Mouse (Mus musculus): ENCODE results near the gene Tcf19. TPM values are rescaled to one million over a fixed set of nuclear protein-coding genes. Genes with fewer than 3 reads are reported as not detected.
"Not testable (repeated sequence)": the region's sequence is repeated elsewhere in the genome, so short reads cannot be mapped to it uniquely, and the experiment has no call there.

Gene Tcf19
- polyA plus RNA-seq, 1 experiment: 8.1 TPM

- TF ChIP-seq CTCF (IDR thresholded peaks at IDR 0.05; ENCODE audit: extremely low read depth, insufficient read length, insufficient replicate concordance, low read depth, low read length): no peak
- TF ChIP-seq POLR2A (IDR thresholded peaks at IDR 0.05; ENCODE audit: low read depth, low read length): no peak
- WGBS: 90% methylated on average over 2 of the region's 2 CpGs
- no peaks in the 10 kb centered on the region for H3K27me3 ChIP-seq (ENCODE audit: control insufficient read depth, insufficient read depth, low read length)
- no peak overlapping the region for H3K27ac ChIP-seq (ENCODE audit: insufficient read depth, low read depth, low read length)
- no peak overlapping the region for H3K4me3 ChIP-seq (ENCODE audit: low read depth, low read length)
- no peaks in the 10 kb centered on the region for H3K4me1 ChIP-seq (ENCODE audit: control insufficient read depth, insufficient read depth, insufficient read length, low read length)
- H3K36me3 ChIP-seq (ENCODE audit: control insufficient read depth, insufficient read depth, low read length): no peaks in the 10 kb centered on the region
These were observed 28.6 kb downstream of the Tcf19 start for GRCm38 (mm10) chr17:35488041-35488440.

GRCm38 (mm10) chr17:35486726-35487125 is 29.9 kb downstream of the Tcf19 start:
- H3K36me3 ChIP-seq (ENCODE audit: control insufficient read depth, insufficient read depth, low read length): no peaks in the 10 kb centered on the region
- no peaks in the 10 kb centered on the region for H3K4me1 ChIP-seq (ENCODE audit: control insufficient read depth, insufficient read depth, insufficient read length, low read length)
- no peaks in the 10 kb centered on the region for H3K27me3 ChIP-seq (ENCODE audit: control insufficient read depth, insufficient read depth, low read length)
- 61% methylated on average over 10 of the region's 10 CpGs for WGBS
- TF ChIP-seq CTCF (IDR thresholded peaks at IDR 0.05; ENCODE audit: extremely low read depth, insufficient read length, insufficient replicate concordance, low read depth, low read length): no peak
- no peak for TF ChIP-seq POLR2A (IDR thresholded peaks at IDR 0.05; ENCODE audit: low read depth, low read length)
- H3K4me3 ChIP-seq (ENCODE audit: low read depth, low read length): no peak overlapping the region
- no peak overlapping the region for H3K27ac ChIP-seq (ENCODE audit: insufficient read depth, low read depth, low read length)

- Histone ChIP-seq H3K27ac (ENCODE audit: insufficient read depth, low read depth, low read length) (no peak overlapping the region), H3K4me3 (ENCODE audit: low read depth, low read length) (no peak overlapping the region), H3K36me3 (ENCODE audit: control insufficient read depth, insufficient read depth, low read length) (no peaks in the 10 kb centered on the region), H3K27me3 (ENCODE audit: control insufficient read depth, insufficient read depth, low read length) (no peaks in the 10 kb centered on the region), H3K4me1 (ENCODE audit: control insufficient read depth, insufficient read depth, insufficient read length, low read length) (no peaks in the 10 kb centered on the region)
- 23% methylated on average over 4 of the region's 4 CpGs for WGBS
- TF ChIP-seq CTCF (IDR thresholded peaks at IDR 0.05; ENCODE audit: extremely low read depth, insufficient read length, insufficient replicate concordance, low read depth, low read length): no peak
- TF ChIP-seq POLR2A (IDR thresholded peaks at IDR 0.05; ENCODE audit: low read depth, low read length): no peak
These were observed 30.9 kb downstream of the Tcf19 start for GRCm38 (mm10) chr17:35485702-35486101.

GRCm38 (mm10) chr17:35484066-35484465 is 32.6 kb downstream of the Tcf19 start:
- Histone ChIP-seq H3K4me1 (ENCODE audit: control insufficient read depth, insufficient read depth, insufficient read length, low read length) (no peaks in the 10 kb centered on the region), H3K36me3 (ENCODE audit: control insufficient read depth, insufficient read depth, low read length) (no peaks in the 10 kb centered on the region), H3K4me3 (ENCODE audit: low read depth, low read length) (no peak overlapping the region), H3K27me3 (ENCODE audit: control insufficient read depth, insufficient read depth, low read length) (no peaks in the 10 kb centered on the region), H3K27ac (ENCODE audit: insufficient read depth, low read depth, low read length) (no peak overlapping the region)
- TF ChIP-seq CTCF (IDR thresholded peaks at IDR 0.05; ENCODE audit: extremely low read depth, insufficient read length, insufficient replicate concordance, low read depth, low read length): peak; percentile 95
- no peak for TF ChIP-seq POLR2A (IDR thresholded peaks at IDR 0.05; ENCODE audit: low read depth, low read length)
- WGBS: 2% methylated on average over 9 of the region's 9 CpGs

GRCm38 (mm10) chr17:35469842-35470751 is 46.5 kb downstream of the Tcf19 start, which contains the start of gene H2-Q10:
Gene H2-Q10 (plus strand): TSS chr17:35470089.
- Histone ChIP-seq H3K27me3 (ENCODE audit: control insufficient read depth, insufficient read depth, low read length) (peaks cover 15% of the 10 kb centered on the region), H3K4me3 (ENCODE audit: low read depth, low read length) (peak within 1 kb of the TSS; percentile 54), H3K27ac (ENCODE audit: insufficient read depth, low read depth, low read length) (no peak within 1 kb of the TSS), H3K36me3 (ENCODE audit: control insufficient read depth, insufficient read depth, low read length) (no peaks in the 10 kb centered on the region), H3K4me1 (ENCODE audit: control insufficient read depth, insufficient read depth, insufficient read length, low read length) (peaks cover 9% of the 10 kb centered on the region)
- 2% methylated on average over 80 of the region's 80 CpGs for WGBS
- TF ChIP-seq CTCF (IDR thresholded peaks at IDR 0.05; ENCODE audit: extremely low read depth, insufficient read length, insufficient replicate concordance, low read depth, low read length): no peak
- TF ChIP-seq POLR2A (IDR thresholded peaks at IDR 0.05; ENCODE audit: low read depth, low read length): peak; percentile 6; the same call in 1 of the 2 replicates

- H3K4me3 ChIP-seq (ENCODE audit: low read depth, low read length); H3K36me3 ChIP-seq (ENCODE audit: control insufficient read depth, insufficient read depth, low read length); H3K27ac ChIP-seq (ENCODE audit: insufficient read depth, low read depth, low read length); H3K4me1 ChIP-seq (ENCODE audit: control insufficient read depth, insufficient read depth, insufficient read length, low read length): not testable (repeated sequence)
- peaks cover 15% of the 10 kb centered on the region for H3K27me3 ChIP-seq (ENCODE audit: control insufficient read depth, insufficient read depth, low read length)
- 68% methylated on average over 3 of the region's 3 CpGs for WGBS
These were observed 47.7 kb downstream of the Tcf19 start for GRCm38 (mm10) chr17:35468936-35469335.

- H3K4me3 ChIP-seq (ENCODE audit: low read depth, low read length); H3K4me1 ChIP-seq (ENCODE audit: control insufficient read depth, insufficient read depth, insufficient read length, low read length); H3K36me3 ChIP-seq (ENCODE audit: control insufficient read depth, insufficient read depth, low read length); H3K27ac ChIP-seq (ENCODE audit: insufficient read depth, low read depth, low read length): not testable (repeated sequence)
- peak; percentile 59; the same call in 1 of the 2 replicates for TF ChIP-seq CTCF (IDR thresholded peaks at IDR 0.05; ENCODE audit: extremely low read depth, insufficient read length, insufficient replicate concordance, low read depth, low read length)
- H3K27me3 ChIP-seq (ENCODE audit: control insufficient read depth, insufficient read depth, low read length): peaks cover 13% of the 10 kb centered on the region
- WGBS: 19% methylated on average over 8 of the region's 8 CpGs
These were observed 51.0 kb downstream of the Tcf19 start for GRCm38 (mm10) chr17:35465651-35466050.

Other genes with a start within 250 kb of the Tcf19 start
- gene H2-Q1, start 196.4 kb downstream of the Tcf19 start, polyA plus RNA-seq (2012; rRNA removed): 36.3 and 83.4 TPM in 2 replicates
- gene H2-Q2, start 174.6 kb downstream of the Tcf19 start, polyA plus RNA-seq (2012; rRNA removed): 554 and 1,052 TPM in 2 replicates
- 60.9 and 159 TPM in 2 replicates for gene H2-Q4, start 137.2 kb downstream of the Tcf19 start, polyA plus RNA-seq (2012; rRNA removed)
- gene H2-Q6, start 92.0 kb downstream of the Tcf19 start, polyA plus RNA-seq (2012; rRNA removed): 23.8 and 59.3 TPM in 2 replicates
- 74.1 and 186 TPM in 2 replicates for gene H2-Q7, start 77.7 kb downstream of the Tcf19 start, polyA plus RNA-seq (2012; rRNA removed)
- 8.5 and 12.0 TPM in 2 replicates for gene H2-Q10, start 46.7 kb downstream of the Tcf19 start, polyA plus RNA-seq (2012; rRNA removed)
- not detected in 2 replicates for gene Pou5f1, start 10.8 kb downstream of the Tcf19 start, polyA plus RNA-seq (2012; rRNA removed)
- gene Cchcr1, start 276 bp upstream of the Tcf19 start, polyA plus RNA-seq (2012; rRNA removed): 3.2 and 3.5 TPM in 2 replicates
- 0.15 and 0.37 TPM in 2 replicates for gene Psors1c2, start 16.4 kb upstream of the Tcf19 start, polyA plus RNA-seq (2012; rRNA removed)
- 0.08 and 0.39 TPM in 2 replicates for gene Cdsn, start 35.3 kb upstream of the Tcf19 start, polyA plus RNA-seq (2012; rRNA removed)
- not detected in 2 replicates for gene 2300002M23Rik, start 50.6 kb upstream of the Tcf19 start, polyA plus RNA-seq (2012; rRNA removed)
- gene Sfta2, start 84.7 kb upstream of the Tcf19 start, polyA plus RNA-seq (2012; rRNA removed): not detected in 2 replicates
- not detected in 2 replicates for gene Gm9573, start 109.8 kb upstream of the Tcf19 start, polyA plus RNA-seq (2012; rRNA removed)
- 0.23 and 85.7 TPM in 2 replicates for gene Mucl3, start 126.9 kb upstream of the Tcf19 start, polyA plus RNA-seq (2012; rRNA removed)
- 18.2 and 26.5 TPM in 2 replicates for gene Vars2, start 150.8 kb upstream of the Tcf19 start, polyA plus RNA-seq (2012; rRNA removed)
- 11.0 and 17.2 TPM in 2 replicates for gene Gtf2h4, start 156.9 kb upstream of the Tcf19 start, polyA plus RNA-seq (2012; rRNA removed)
- gene Ddr1, start 187.8 kb upstream of the Tcf19 start, polyA plus RNA-seq (2012; rRNA removed): 51.9 and 76.9 TPM in 2 replicates

Data from small intestine, adult 2 months (tissue).